Mouse (Mus musculus): Measurements from ENCODE around the gene Nfib. TPM values are rescaled to one million over a fixed set of nuclear protein-coding genes. Genes with fewer than 3 reads are reported as not detected.

The Nfib gene
- polyA plus RNA-seq, 2 experiments, result 57.3 to 126 TPM

- H3K4me3 ChIP-seq (replicated peaks; ENCODE audit: low read length), result no peak overlapping the region
- H3K4me2 ChIP-seq (replicated peaks; ENCODE audit: low read depth, low read length, severe bottlenecking), result peak overlapping the region; percentile 25
- no peak overlapping the region for H3K9ac ChIP-seq (ENCODE audit: low read depth, low read length, severe bottlenecking)
- peaks cover 5% of the 10 kb centered on the region; the same call in 1 of the 2 replicates for H3K36me3 ChIP-seq (ENCODE audit: control insufficient read depth, insufficient read depth, low read length)
- peaks cover 60% of the 10 kb centered on the region for H3K4me1 ChIP-seq (ENCODE audit: control insufficient read depth, insufficient read depth, low read length)
- 27% methylated on average over 22 of the region's 22 CpGs for WGBS
- no peak for ATAC-seq (ENCODE audit: low FRiP score, low read depth)
- no peak overlapping the region; the same call in 1 of the 2 replicates for H3K27ac ChIP-seq (replicated peaks; ENCODE audit: low read depth, low read length)
- H3K27me3 ChIP-seq (ENCODE audit: control insufficient read depth, insufficient read depth, low read length), result no peaks in the 10 kb centered on the region
- peak; percentile 49 for DNase-seq (ENCODE audit: low spot score)
- no peak for TF ChIP-seq POLR2A (IDR thresholded peaks at IDR 0.05; ENCODE audit: borderline replicate concordance, extremely low read depth, insufficient read depth, insufficient read length)
- no peaks in the 10 kb centered on the region for H3K9me3 ChIP-seq (ENCODE audit: control insufficient read depth, low read length)
Observed at GRCm38 (mm10) chr4:82408463-82409404, 296.8 kb downstream of the Nfib start.

GRCm38 (mm10) chr4:82406511-82406910 is 299.0 kb downstream of the Nfib start:
- Histone ChIP-seq H3K36me3 (ENCODE audit: control insufficient read depth, insufficient read depth, low read length) (peaks cover 5% of the 10 kb centered on the region; the same call in 1 of the 2 replicates), H3K4me2 (replicated peaks; ENCODE audit: low read depth, low read length, severe bottlenecking) (no peak overlapping the region), H3K27me3 (ENCODE audit: control insufficient read depth, insufficient read depth, low read length) (no peaks in the 10 kb centered on the region), H3K9me3 (ENCODE audit: control insufficient read depth, low read length) (no peaks in the 10 kb centered on the region), H3K27ac (replicated peaks; ENCODE audit: low read depth, low read length) (no peak overlapping the region), H3K9ac (ENCODE audit: low read depth, low read length, severe bottlenecking) (no peak overlapping the region), H3K4me3 (replicated peaks; ENCODE audit: low read length) (no peak overlapping the region), H3K4me1 (ENCODE audit: control insufficient read depth, insufficient read depth, low read length) (peaks cover 64% of the 10 kb centered on the region)
- TF ChIP-seq POLR2A (IDR thresholded peaks at IDR 0.05; ENCODE audit: borderline replicate concordance, extremely low read depth, insufficient read depth, insufficient read length), result no peak
- no peak for DNase-seq (ENCODE audit: low spot score)
- no peak for ATAC-seq (ENCODE audit: low FRiP score, low read depth)
- WGBS, result 71% methylated on average over 6 of the region's 6 CpGs

GRCm38 (mm10) chr4:82405791-82406190 is 299.8 kb downstream of the Nfib start:
- H3K9ac ChIP-seq (ENCODE audit: low read depth, low read length, severe bottlenecking), result no peak overlapping the region
- DNase-seq (ENCODE audit: low spot score) (no peak), ATAC-seq (ENCODE audit: low FRiP score, low read depth) (no peak)
- no peaks in the 10 kb centered on the region for H3K27me3 ChIP-seq (ENCODE audit: control insufficient read depth, insufficient read depth, low read length)
- peaks cover 69% of the 10 kb centered on the region for H3K4me1 ChIP-seq (ENCODE audit: control insufficient read depth, insufficient read depth, low read length)
- no peak overlapping the region for H3K4me2 ChIP-seq (replicated peaks; ENCODE audit: low read depth, low read length, severe bottlenecking)
- H3K9me3 ChIP-seq (ENCODE audit: control insufficient read depth, low read length), result no peaks in the 10 kb centered on the region
- peaks cover 5% of the 10 kb centered on the region; the same call in 1 of the 2 replicates for H3K36me3 ChIP-seq (ENCODE audit: control insufficient read depth, insufficient read depth, low read length)
- 86% methylated on average over 5 of the region's 5 CpGs for WGBS
- 0 out of 2 replicates have a peak overlapping the region, but pooled peaks have one; percentile 13 for H3K27ac ChIP-seq (replicated peaks; ENCODE audit: low read depth, low read length)
- no peak overlapping the region for H3K4me3 ChIP-seq (replicated peaks; ENCODE audit: low read length)
- no peak for TF ChIP-seq POLR2A (IDR thresholded peaks at IDR 0.05; ENCODE audit: borderline replicate concordance, extremely low read depth, insufficient read depth, insufficient read length)

GRCm38 (mm10) chr4:82403975-82404651 is 301.4 kb downstream of the Nfib start:
- no peak for TF ChIP-seq POLR2A (IDR thresholded peaks at IDR 0.05; ENCODE audit: borderline replicate concordance, extremely low read depth, insufficient read depth, insufficient read length)
- Histone ChIP-seq H3K27me3 (ENCODE audit: control insufficient read depth, insufficient read depth, low read length) (no peaks in the 10 kb centered on the region), H3K4me3 (replicated peaks; ENCODE audit: low read length) (no peak overlapping the region), H3K27ac (replicated peaks; ENCODE audit: low read depth, low read length) (peak overlapping the region; percentile 33), H3K4me1 (ENCODE audit: control insufficient read depth, insufficient read depth, low read length) (peaks cover 76% of the 10 kb centered on the region), H3K9ac (ENCODE audit: low read depth, low read length, severe bottlenecking) (no peak overlapping the region), H3K9me3 (ENCODE audit: control insufficient read depth, low read length) (no peaks in the 10 kb centered on the region), H3K4me2 (replicated peaks; ENCODE audit: low read depth, low read length, severe bottlenecking) (peak overlapping the region; percentile 25; the same call in 1 of the 2 replicates), H3K36me3 (ENCODE audit: control insufficient read depth, insufficient read depth, low read length) (peaks cover 5% of the 10 kb centered on the region; the same call in 1 of the 2 replicates)
- WGBS, result 39% methylated on average over 13 of the region's 13 CpGs
- ATAC-seq (ENCODE audit: low FRiP score, low read depth), result peak; percentile 58
- peak; percentile 58 for DNase-seq (ENCODE audit: low spot score)

GRCm38 (mm10) chr4:82402666-82403065 is 302.9 kb downstream of the Nfib start:
- no peaks in the 10 kb centered on the region for H3K9me3 ChIP-seq (ENCODE audit: control insufficient read depth, low read length)
- DNase-seq (ENCODE audit: low spot score) (no peak), ATAC-seq (ENCODE audit: low FRiP score, low read depth) (no peak)
- 73% methylated on average over 9 of the region's 9 CpGs for WGBS
- no peak overlapping the region for H3K9ac ChIP-seq (ENCODE audit: low read depth, low read length, severe bottlenecking)
- peaks cover 5% of the 10 kb centered on the region; the same call in 1 of the 2 replicates for H3K36me3 ChIP-seq (ENCODE audit: control insufficient read depth, insufficient read depth, low read length)
- H3K27ac ChIP-seq (replicated peaks; ENCODE audit: low read depth, low read length), result no peak overlapping the region
- peaks cover 74% of the 10 kb centered on the region for H3K4me1 ChIP-seq (ENCODE audit: control insufficient read depth, insufficient read depth, low read length)
- no peak for TF ChIP-seq POLR2A (IDR thresholded peaks at IDR 0.05; ENCODE audit: borderline replicate concordance, extremely low read depth, insufficient read depth, insufficient read length)
- no peak overlapping the region for H3K4me2 ChIP-seq (replicated peaks; ENCODE audit: low read depth, low read length, severe bottlenecking)
- H3K4me3 ChIP-seq (replicated peaks; ENCODE audit: low read length), result no peak overlapping the region
- no peaks in the 10 kb centered on the region for H3K27me3 ChIP-seq (ENCODE audit: control insufficient read depth, insufficient read depth, low read length)

Data from limb, embryonic 14.5 days (tissue).